Mouse (Mus musculus) CH12.LX (cell line): ENCODE measurements around the gene Omt2b. TPM values are rescaled to one million over a fixed set of nuclear protein-coding genes. Genes with fewer than 3 reads are reported as not detected.

ENCODE experiments used
- DNase-seq: peaks from one replicate; pipeline ENCODE4 v3.0.0-alpha.2; 2013; ENCODE audit errors: extremely low read depth
- H3K27ac ChIP-seq: 2 replicates; pipeline ENCODE4 v1.5.1; 2012; ENCODE audit warnings: low read depth, mild to moderate bottlenecking, control low read depth, moderate library complexity; ENCODE audit not compliant: insufficient read depth
- H3K27me3 ChIP-seq: replicated peaks from 2 replicates; pipeline ENCODE3; 2012; ENCODE audit warnings: inconsistent platforms
- H3K36me3 ChIP-seq, 2 experiments: replicated peaks in 1 of 2; 2 replicates each; pipeline versions ENCODE3 to v1.6.1; 2012; ENCODE audit warnings: inconsistent platforms in 1 of 2, low read length in 1 of 2, mild to moderate bottlenecking in 1 of 2, mixed read lengths in 1 of 2, moderate library complexity in 1 of 2; ENCODE audit not compliant: control insufficient read depth in 1 of 2, insufficient read depth in 1 of 2
- H3K4me1 ChIP-seq, 2 experiments: 2 replicates each; pipeline ENCODE4 v1.6.1; 2012; ENCODE audit warnings: inconsistent platforms in 1 of 2, moderate library complexity in 1 of 2; ENCODE audit not compliant: insufficient read depth in 2 of 2, control insufficient read depth in 1 of 2
- H3K4me2 ChIP-seq: 2 replicates; pipeline ENCODE4 v1.6.1; 2012; ENCODE audit warnings: low read depth, mild to moderate bottlenecking, control low read depth; ENCODE audit not compliant: poor library complexity, insufficient read depth, severe bottlenecking
- H3K4me3 ChIP-seq, 3 experiments: fragments of 150-350 bp in 1 of 3; sonication (generic) in 1 of 3; replicated peaks in 1 of 3; 2 replicates each; pipeline versions ENCODE3 to v1.5.1; 2011 to 2012; ENCODE audit warnings: low read depth in 2 of 3, low read length in 2 of 3, mild to moderate bottlenecking in 2 of 3, moderate library complexity in 2 of 3, control low read depth in 1 of 3, improper control_type of control experiment in 1 of 3, inconsistent platforms in 1 of 3, mixed read lengths in 1 of 3; ENCODE audit not compliant: poor library complexity in 1 of 3
- H3K79me2 ChIP-seq: replicated peaks from 2 replicates; pipeline ENCODE4 v1.6.1; 2012; ENCODE audit warnings: mild to moderate bottlenecking, moderate library complexity; ENCODE audit not compliant: control insufficient read depth, poor library complexity, insufficient read depth, severe bottlenecking; ENCODE audit errors: extremely low read depth
- H3K9ac ChIP-seq: 2 replicates; pipeline ENCODE4 v1.6.1; 2012; ENCODE audit warnings: low read depth, mild to moderate bottlenecking, control low read depth, moderate library complexity; ENCODE audit not compliant: insufficient read depth
- H3K9me3 ChIP-seq: replicated peaks from 2 replicates; pipeline ENCODE3; 2012; ENCODE audit warnings: low read length, inconsistent platforms, mixed read lengths
- GABPA ChIP-seq: IDR thresholded peaks from 2 replicates; pipeline ENCODE4 v1.6.1; 2012; ENCODE audit warnings: low read depth, low read length, improper control_type of control experiment, inconsistent platforms; ENCODE audit not compliant: insufficient replicate concordance
- JUN ChIP-seq: IDR thresholded peaks from 2 replicates; pipeline ENCODE4 v1.6.1; 2011; ENCODE audit warnings: low read depth, mild to moderate bottlenecking, low read length, improper control_type of control experiment, moderate library complexity; ENCODE audit not compliant: insufficient read depth
- MAFK ChIP-seq: IDR thresholded peaks from 2 replicates; pipeline ENCODE4 v1.6.1; 2011; ENCODE audit warnings: low read length, improper control_type of control experiment; ENCODE audit not compliant: insufficient replicate concordance
- MAX ChIP-seq: IDR thresholded peaks from 2 replicates; pipeline ENCODE4 v1.6.1; 2011; ENCODE audit warnings: low read length, improper control_type of control experiment
- MYC ChIP-seq: IDR thresholded peaks from 2 replicates; pipeline ENCODE4 v1.6.1; 2011; ENCODE audit warnings: low read depth, mild to moderate bottlenecking, improper control_type of control experiment, low read length
- NELFE ChIP-seq: IDR thresholded peaks from 2 replicates; pipeline ENCODE4 v1.6.1; 2011; ENCODE audit warnings: low read depth, low read length, improper control_type of control experiment
- SIN3A ChIP-seq: IDR thresholded peaks from 2 replicates; pipeline ENCODE4 v1.6.1; 2012; ENCODE audit warnings: low read length, improper control_type of control experiment, inconsistent platforms
- SMC3 ChIP-seq: IDR thresholded peaks from 2 replicates; pipeline ENCODE4 v1.6.1; 2011; ENCODE audit warnings: low read depth, low read length, improper control_type of control experiment
- TBP ChIP-seq: conservative IDR thresholded peaks from 2 replicates; pipeline ENCODE4 v1.6.1; 2011; ENCODE audit warnings: low read depth, low read length, improper control_type of control experiment
- USF1 ChIP-seq: IDR thresholded peaks from 2 replicates; pipeline ENCODE4 v1.6.1; 2014; ENCODE audit warnings: low read depth, mild to moderate bottlenecking, inconsistent platforms, low read length, improper control_type of control experiment
- ZC3H11A ChIP-seq: IDR thresholded peaks from 2 replicates; pipeline ENCODE4 v1.6.1; 2012; ENCODE audit warnings: low read depth, mild to moderate bottlenecking, inconsistent platforms, low read length, improper control_type of control experiment
- dilution Hi-C: fragments of 300-500 bp; cut with MboI; formaldehyde crosslinking; loops from 2 replicates; pipeline ENCODE4 v1.14.3; 2020; ENCODE audit warnings: low sequenced_read_pairs; ENCODE audit not compliant: extremely low pct_unique_long_range_greater_than_20kb, extremely low pct_ligation_motif_present
- in situ Hi-C: fragments of 300-500 bp; cut with MboI; formaldehyde crosslinking; loops from 3 replicates; pipeline ENCODE4 v1.14.3; 2019; ENCODE audit warnings: low sequenced_read_pairs, low pct_ligation_motif_present, low pct_unique_long_range_greater_than_20kb, mixed read lengths
- polyA plus RNA-seq: library from polyadenylated mRNA; unstranded; fragments of >175 nt; gene quantifications from 2 replicates; pipeline ENCODE4 v1.2.1, GENCODE M21; 2012; ENCODE audit warnings: low read depth; ENCODE audit not compliant: insufficient read length
- total RNA-seq, 2 experiments: library from RNA; depleted of rRNA; stranded (reverse); fragments of 300-350 nt in 1 of 2; fragments of >200 nt in 1 of 2; gene quantifications; 2 replicates each; pipeline ENCODE4 v1.2.3; 2012 to 2014

Omt2b gene
- total and polyA plus RNA-seq, 3 experiments, result not detected

GRCm38 (mm10) chr9:78369349-78369748 lies 42.0 kb downstream of the Omt2b start:
- Histone ChIP-seq H3K9ac (no peak overlapping the region), H3K79me2 (no peaks in the 10 kb centered on the region), H3K4me3 (no peak overlapping the region), H3K27ac (no peak overlapping the region), H3K9me3 (no peaks in the 10 kb centered on the region), H3K36me3 (no peaks in the 10 kb centered on the region), H3K4me2 (no peak overlapping the region), H3K4me1 (no peaks in the 10 kb centered on the region), H3K27me3 (peaks cover 33% of the 10 kb centered on the region)
- TF ChIP-seq GABPA, result no peak
- no peak for TF ChIP-seq NELFE
- TF ChIP-seq MAX, result no peak
- no peak for TF ChIP-seq MAFK
- dilution Hi-C loops, result no loop called here
- no peak for DNase-seq
- in situ Hi-C loops, result loop anchor here (10.0 kb wide), 1 partner anchor 165 kb away; no protein-coding TSS in a partner anchor

DNA sequence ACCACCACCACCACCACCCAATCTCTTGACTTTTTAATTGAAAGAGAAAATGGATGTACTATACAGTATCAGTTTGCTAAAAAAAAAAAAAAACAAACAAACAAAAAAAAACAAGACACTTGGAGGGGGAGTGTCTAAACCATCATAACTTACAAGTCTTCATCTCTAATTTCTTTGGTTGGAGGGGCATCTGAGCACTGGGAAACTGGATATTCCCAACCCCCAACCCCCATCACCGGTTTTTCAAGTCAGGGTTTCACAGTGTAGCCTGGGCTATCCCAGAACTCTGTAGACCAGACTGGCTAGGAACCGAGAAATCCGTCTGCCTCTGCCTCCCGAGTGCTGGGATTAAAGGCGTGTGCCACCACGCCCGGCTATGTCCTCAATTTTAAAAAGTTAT lies 42.4 kb downstream of the Omt2b start:
- dilution Hi-C loops, result no loop called here
- H3K27ac ChIP-seq, result no peak overlapping the region

DNA sequence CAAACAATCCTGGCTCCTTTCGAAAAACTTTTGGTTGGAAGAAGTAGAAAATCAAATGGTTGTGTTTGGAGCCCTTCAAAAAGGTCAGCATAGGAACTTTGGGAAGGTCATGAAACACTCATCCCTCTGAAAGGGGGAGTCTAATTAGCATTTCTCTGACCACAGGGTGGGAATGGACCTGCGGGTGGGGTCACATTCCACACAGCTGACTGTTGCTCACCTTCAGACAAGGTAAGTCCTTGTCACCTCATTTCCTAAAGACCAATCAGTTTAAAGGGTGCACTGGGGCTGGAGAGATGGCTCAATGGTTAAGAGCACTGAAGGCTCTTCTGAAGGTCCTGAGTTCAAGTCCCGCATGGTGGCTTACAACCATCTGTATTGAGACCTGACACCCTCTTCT lies 44.1 kb downstream of the Omt2b start:
- Histone ChIP-seq H3K4me3 (no peak overlapping the region), H3K4me2 (no peak overlapping the region), H3K9me3 (no peaks in the 10 kb centered on the region), H3K4me1 (no peaks in the 10 kb centered on the region), H3K9ac (no peak overlapping the region), H3K79me2 (no peaks in the 10 kb centered on the region), H3K27me3 (peaks cover 39% of the 10 kb centered on the region), H3K27ac (no peak overlapping the region), H3K36me3 (no peaks in the 10 kb centered on the region)
- TF ChIP-seq ZC3H11A, result no peak
- TF ChIP-seq JUN, result no peak
- TF ChIP-seq MYC, result no peak
- no peak for TF ChIP-seq USF1
- no peak for TF ChIP-seq SMC3
- no peak for TF ChIP-seq TBP
- in situ Hi-C loops, result no loop called here
- no peak for DNase-seq
- dilution Hi-C loops, result no loop called here

More for the DNA sequence above, 42.4 kb downstream of the Omt2b start:
- H3K27me3 ChIP-seq, result peaks cover 36% of the 10 kb centered on the region
- DNase-seq, result no peak
- no peak overlapping the region for H3K4me2 ChIP-seq
- no peaks in the 10 kb centered on the region for H3K79me2 ChIP-seq
- no peak overlapping the region for H3K9ac ChIP-seq
- TF ChIP-seq SIN3A, result no peak
- in situ Hi-C loops, result loop anchor here (10.0 kb wide), 1 partner anchor 165 kb away; no protein-coding TSS in a partner anchor
- no peak overlapping the region for H3K4me3 ChIP-seq
- H3K9me3 ChIP-seq, result no peaks in the 10 kb centered on the region
- H3K4me1 ChIP-seq, result no peaks in the 10 kb centered on the region
- no peaks in the 10 kb centered on the region for H3K36me3 ChIP-seq
